Mouse (Mus musculus): ENCODE results near the gene Kcnj3. TPM values are rescaled to one million over a fixed set of nuclear protein-coding genes. Genes with fewer than 3 reads are reported as not detected.
A peak's percentile ranks its signal among the peaks of the same experiment; 100 is the strongest.

Gene Kcnj3
- total RNA-seq, 2 experiments from 2014 or later: 113 to 114 TPM

- DNase-seq: no peak
These were observed 81.5 kb downstream of the Kcnj3 start for GRCm38 (mm10) chr2:55517297-55517696.

GRCm38 (mm10) chr2:55532738-55533491 lies 97.1 kb downstream of the Kcnj3 start:
- peak in 1 of 2 experiments; percentile 37 for DNase-seq

DNA sequence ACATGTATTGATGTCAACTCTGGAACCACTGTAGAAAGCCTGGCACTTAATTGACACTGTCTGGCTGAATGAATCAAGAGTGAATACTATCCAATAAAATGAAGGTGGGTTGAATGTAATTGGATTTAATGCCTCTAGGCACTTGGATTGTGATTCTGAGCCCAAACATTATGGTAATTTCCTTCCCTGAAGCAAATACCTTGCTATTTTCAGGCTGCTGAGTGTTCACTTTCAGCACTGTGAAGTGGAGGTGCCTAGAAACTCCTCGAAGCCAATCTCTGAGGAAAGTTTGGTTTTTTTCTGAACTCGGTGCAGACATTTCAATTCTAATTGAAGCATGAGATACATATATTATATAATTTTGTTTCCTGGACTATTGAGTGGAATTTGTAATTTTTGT lies 99.2 kb downstream of the Kcnj3 start:
- DNase-seq: no peak

DNA sequence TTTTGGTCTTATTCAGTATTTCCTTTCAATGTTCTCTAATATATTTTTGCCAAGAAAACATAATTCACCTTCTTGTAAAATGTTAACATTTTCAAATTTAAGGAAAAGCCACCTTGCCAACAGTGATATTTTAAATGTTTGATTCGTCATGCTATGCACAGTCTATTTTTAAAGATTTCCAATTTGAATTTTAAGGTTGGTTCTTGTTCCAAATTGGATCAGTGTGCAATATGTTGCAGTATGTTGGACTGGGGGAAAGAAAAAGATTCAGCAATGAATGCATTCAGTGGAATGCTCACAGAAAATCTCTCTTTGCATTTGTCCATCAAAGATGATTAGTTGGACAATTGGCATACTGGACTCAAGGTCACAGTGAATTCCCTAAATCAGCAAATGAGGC lies 99.7 kb downstream of the Kcnj3 start:
- no peak for DNase-seq

GRCm38 (mm10) chr2:55547612-55548011 lies 111.8 kb downstream of the Kcnj3 start:
- DNase-seq: no peak

- DNase-seq: no peak
These were observed 122.7 kb downstream of the Kcnj3 start for GRCm38 (mm10) chr2:55558368-55558985.

DNA sequence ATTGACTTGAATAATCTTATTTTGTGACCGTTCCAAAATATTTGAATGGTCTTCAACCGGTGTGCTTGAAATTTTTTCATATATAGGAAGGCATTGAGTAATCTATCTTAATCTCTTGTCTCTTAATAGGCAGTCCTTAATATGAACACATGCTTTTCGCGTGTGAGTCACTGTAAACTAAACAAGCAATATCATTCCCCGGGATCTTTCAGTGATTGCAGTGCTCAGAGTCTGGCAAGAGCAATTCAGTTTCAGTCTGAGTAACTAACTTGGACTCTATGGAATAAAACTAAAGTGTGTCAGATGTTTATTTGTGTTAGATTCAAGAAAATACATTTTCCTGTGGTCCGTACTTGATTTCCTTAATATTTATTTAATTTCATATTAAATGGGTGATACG lies 133.5 kb downstream of the Kcnj3 start:
- DNase-seq: no peak

GRCm38 (mm10) chr2:55571425-55571824 lies 135.7 kb downstream of the Kcnj3 start:
- DNase-seq: no peak

GRCm38 (mm10) chr2:55580286-55580685 lies 144.5 kb downstream of the Kcnj3 start:
- DNase-seq: no peak

DNA sequence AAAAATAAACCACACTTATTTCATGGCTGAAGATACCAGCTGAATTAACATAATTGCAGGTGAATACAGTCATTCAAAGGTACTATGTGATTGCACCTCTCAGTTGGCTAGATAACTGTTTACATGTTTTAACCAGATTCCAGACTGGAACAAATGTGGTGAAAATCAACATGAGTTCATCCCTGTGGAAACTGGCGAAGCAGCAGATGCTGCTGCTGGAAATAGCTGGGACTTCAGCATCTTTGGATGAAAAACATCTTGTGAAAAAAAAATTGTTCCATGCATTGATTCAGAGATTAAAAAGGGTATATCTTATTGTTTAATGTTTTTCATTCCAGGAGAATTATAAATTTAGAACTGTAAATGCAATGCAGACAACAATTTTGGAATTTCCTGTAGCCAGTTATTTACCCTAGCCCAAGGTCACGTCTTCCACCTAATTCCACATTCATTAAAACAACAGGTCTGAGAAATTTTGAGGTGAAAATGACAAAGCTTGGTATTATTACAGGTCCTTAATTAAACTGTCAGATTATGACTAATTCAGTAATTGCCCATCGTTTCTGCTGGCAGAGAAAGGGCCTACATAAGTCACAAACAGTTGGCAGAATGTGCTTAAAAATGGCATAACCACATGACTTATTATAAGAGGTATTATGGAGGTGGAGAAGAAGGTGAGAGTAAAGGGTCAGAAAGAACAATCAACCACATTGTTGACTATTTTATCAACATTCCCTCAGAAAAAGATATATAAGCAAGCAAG lies 155.6 kb downstream of the Kcnj3 start:
- peak in 1 of 2 experiments; percentile 8 for DNase-seq
